Comparison of ENCODE assay signal across 19 mouse cellular contexts in genomic region chr5:75581926-75582325, GRCm38 (mm10). TPM values are rescaled to one million over a fixed set of nuclear protein-coding genes. Genes with fewer than 3 reads are reported as not detected.
"Had no signal": no experiment of that assay in that cellular context is flagged by ENCODE, and none has a peak within 500 bp of the region (broad histone marks: within the 10 kb centered on the region; RNA-seq: fewer than 3 reads in every experiment).

No protein-coding gene starts in this region.

- H3K4me1 ChIP-seq: intestine, embryonic 15.5 days had no signal

- DNase-seq: kidney, adult 11 months; kidney, adult 8-10 months; kidney, postnatal 10 days; kidney, postnatal 36 days; layer of hippocampus, postnatal 36 days; lung, embryonic 14.5 days; retina, postnatal 1 day; right cerebral cortex, postnatal 25 days; spleen, adult 18-20 months; thymus, postnatal 36 days had no signal

- ATAC-seq: intestine, embryonic 15.5 days; lung, postnatal 0 days; midbrain, embryonic 16.5 days had no signal

- H3K4me2 ChIP-seq: intestine, embryonic 15.5 days; kidney, embryonic 15.5 days; lung, embryonic 14.5 days; midbrain, embryonic 12.5 days; neural tube, embryonic 13.5 days had no signal

- H3K9me3 ChIP-seq: intestine, embryonic 15.5 days; kidney, embryonic 15.5 days; midbrain, embryonic 12.5 days; neural tube, embryonic 13.5 days had no signal

- H3K9ac ChIP-seq: intestine, embryonic 15.5 days; kidney, embryonic 15.5 days; lung, embryonic 14.5 days; midbrain, embryonic 12.5 days; neural tube, embryonic 13.5 days had no signal

- H3K27me3 ChIP-seq: intestine, embryonic 15.5 days; kidney, embryonic 15.5 days; neural tube, embryonic 13.5 days had no signal

- H3K36me3 ChIP-seq: intestine, embryonic 15.5 days; kidney, embryonic 15.5 days; midbrain, embryonic 12.5 days; neural tube, embryonic 13.5 days had no signal

- H3K27ac ChIP-seq: intestine, embryonic 15.5 days; kidney, embryonic 15.5 days; left cerebral cortex, adult 2 months; macrophage; midbrain, embryonic 12.5 days; neural tube, embryonic 13.5 days had no signal

- H3K4me3 ChIP-seq: intestine, embryonic 15.5 days; kidney, embryonic 15.5 days; left cerebral cortex, adult 2 months; midbrain, embryonic 12.5 days; myocyte; neural tube, embryonic 13.5 days had no signal

RNA-seq across cellular contexts. Expression of gene Kit, which starts 7.2 kb away (rescaled TPM):
- polyA plus RNA-seq: myocyte had no signal
